Mouse (Mus musculus) kidney, adult 2 months (tissue): ENCODE data around the gene Katnal1. TPM values are rescaled to one million over a fixed set of nuclear protein-coding genes. Genes with fewer than 3 reads are reported as not detected.

Source experiments
- DNase-seq: peaks from one replicate; pipeline ENCODE4 v3.0.0; 2021
- H3K27ac ChIP-seq: fragments of 200-500 bp; 2 replicates; pipeline ENCODE4 v1.5.1; 2012; ENCODE audit warnings: low read depth, low read length, control low read depth, inconsistent platforms; ENCODE audit not compliant: insufficient read depth
- H3K27me3 ChIP-seq: fragments of 200-500 bp; replicated peaks from 2 replicates; pipeline ENCODE4 v1.6.1; 2012; ENCODE audit warnings: mild to moderate bottlenecking, moderate library complexity, low read length, inconsistent platforms; ENCODE audit not compliant: control insufficient read depth, insufficient read depth
- H3K36me3 ChIP-seq: fragments of 200-500 bp; 2 replicates; pipeline ENCODE4 v1.6.1; 2012; ENCODE audit warnings: mild to moderate bottlenecking, moderate library complexity, low read length, inconsistent platforms; ENCODE audit not compliant: control insufficient read depth, insufficient read depth
- H3K4me1 ChIP-seq: fragments of 200-500 bp; 2 replicates; pipeline ENCODE4 v1.6.1; 2011; ENCODE audit warnings: low read length; ENCODE audit not compliant: control insufficient read depth, insufficient read depth
- H3K4me3 ChIP-seq: fragments of 200-500 bp; 2 replicates; pipeline ENCODE4 v1.5.1; 2011; ENCODE audit warnings: mild to moderate bottlenecking, low read depth, low read length, control low read depth; ENCODE audit not compliant: insufficient read depth
- CTCF ChIP-seq: fragments of 200-500 bp; conservative IDR thresholded peaks from 2 replicates; pipeline ENCODE4 v1.5.1; 2011; ENCODE audit warnings: low read depth, mild to moderate bottlenecking, control low read depth, low read length, moderate library complexity, mixed read lengths; ENCODE audit not compliant: insufficient read depth, insufficient read length
- POLR2A ChIP-seq: fragments of 200-500 bp; IDR thresholded peaks from one replicate; pipeline ENCODE4 v1.6.1; 2011; ENCODE audit warnings: low read depth, low read length, control low read depth
- WGBS: fragments of 180-500 bp; shearing (Covaris S2); methylation state at CpG from one replicate; pipeline ENCODE4 v1.1.7; 2018; 5-methylcytosine and 5-hydroxymethylcytosine counted together
- polyA plus RNA-seq: library from polyadenylated mRNA; depleted of rRNA; stranded (reverse); fragments of >200 nt; gene quantifications from 2 replicates; pipeline ENCODE4 v1.2.3, GENCODE M21; 2012; rRNA removed

Gene Katnal1
- 6.6 and 7.5 TPM in 2 replicates for polyA plus RNA-seq

GRCm38 (mm10) chr5:148929116-148929449 is at the start of gene Katnal1:
Katnal1 (minus strand) TSS chr5:148929320.
- no peak for DNase-seq
- WGBS, result under 1% methylated on average over 16 of the region's 16 CpGs

GRCm38 (mm10) chr5:148978458-148979165 is 49.5 kb upstream of the Katnal1 start:
- peaks cover 21% of the 10 kb centered on the region for H3K4me1 ChIP-seq
- TF ChIP-seq CTCF (no peak), POLR2A (no peak)
- H3K4me3 ChIP-seq, result no peak overlapping the region
- peak overlapping the region; percentile 96 for H3K27ac ChIP-seq
- no peaks in the 10 kb centered on the region for H3K36me3 ChIP-seq
- WGBS, result 33% methylated on average over 18 of the region's 18 CpGs
- peak; percentile 95 for DNase-seq
- no peaks in the 10 kb centered on the region for H3K27me3 ChIP-seq

More at GRCm38 (mm10) chr5:148929116-148929449, at the start of gene Katnal1:
- TF ChIP-seq POLR2A, result no peak
- TF ChIP-seq CTCF, result no peak
- Histone ChIP-seq H3K4me1 (peaks cover 17% of the 10 kb centered on the region; the same call in 1 of the 2 replicates), H3K36me3 (no peaks in the 10 kb centered on the region), H3K4me3 (peak within 1 kb of the TSS; percentile 84), H3K27ac (peak within 1 kb of the TSS; percentile 84), H3K27me3 (no peaks in the 10 kb centered on the region)

- Histone ChIP-seq H3K36me3 (no peaks in the 10 kb centered on the region), H3K4me3 (no peak overlapping the region), H3K27me3 (no peaks in the 10 kb centered on the region), H3K27ac (peak overlapping the region; percentile 96), H3K4me1 (peaks cover 21% of the 10 kb centered on the region)
- TF ChIP-seq POLR2A (no peak), CTCF (no peak)
- 26% methylated on average over 14 of the region's 14 CpGs for WGBS
- DNase-seq, result peak; percentile 56
These were observed 48.8 kb upstream of the Katnal1 start for GRCm38 (mm10) chr5:148977698-148978457.

DNA sequence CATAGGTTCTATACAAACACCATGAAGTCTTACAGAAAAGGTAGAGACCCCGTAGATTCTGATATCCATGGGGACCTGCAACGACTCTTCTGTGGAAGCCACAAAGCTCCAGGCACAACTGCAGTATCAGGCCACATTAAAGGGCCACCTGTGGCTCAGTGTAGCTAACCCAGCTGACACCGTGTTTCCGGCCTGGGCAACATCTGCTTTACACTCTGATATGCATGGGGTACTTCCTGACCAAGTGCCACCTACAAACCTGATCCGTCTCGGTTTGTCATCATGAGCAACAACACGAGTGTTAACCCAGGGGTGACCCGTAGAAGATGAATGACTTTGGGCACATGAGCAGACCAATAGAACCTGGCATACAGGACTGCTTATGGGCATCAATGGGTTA is 47.8 kb upstream of the Katnal1 start:
- 84% methylated on average over 8 of the region's 8 CpGs for WGBS
- H3K27ac ChIP-seq, result no peak overlapping the region

DNA sequence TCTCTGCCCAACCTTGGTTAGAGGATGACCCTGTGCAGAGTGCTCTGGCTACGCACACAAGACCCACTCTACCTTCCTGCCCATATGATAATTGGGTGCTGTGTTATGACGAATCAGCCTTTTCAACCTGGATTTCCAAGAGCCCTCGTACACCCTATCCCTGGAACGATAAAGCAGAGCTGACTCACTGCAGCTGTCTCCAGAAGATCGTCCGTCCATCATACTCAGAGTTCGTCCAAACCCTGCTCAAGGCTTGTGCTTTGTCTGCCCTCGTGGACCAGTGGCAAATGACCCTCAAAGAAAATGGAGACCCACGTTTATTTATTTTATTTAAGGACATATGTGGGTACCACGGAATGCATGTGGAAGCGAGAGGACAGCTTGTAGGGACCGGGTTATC is 45.9 kb upstream of the Katnal1 start:
- no peak overlapping the region for H3K27ac ChIP-seq
- WGBS, result 97% methylated on average over 12 of the region's 12 CpGs

More for the DNA sequence above, 47.8 kb upstream of the Katnal1 start:
- peaks cover 21% of the 10 kb centered on the region for H3K4me1 ChIP-seq
- no peaks in the 10 kb centered on the region for H3K36me3 ChIP-seq
- no peaks in the 10 kb centered on the region for H3K27me3 ChIP-seq
- no peak for DNase-seq
- H3K4me3 ChIP-seq, result no peak overlapping the region
- TF ChIP-seq CTCF, result no peak
- no peak for TF ChIP-seq POLR2A

DNA sequence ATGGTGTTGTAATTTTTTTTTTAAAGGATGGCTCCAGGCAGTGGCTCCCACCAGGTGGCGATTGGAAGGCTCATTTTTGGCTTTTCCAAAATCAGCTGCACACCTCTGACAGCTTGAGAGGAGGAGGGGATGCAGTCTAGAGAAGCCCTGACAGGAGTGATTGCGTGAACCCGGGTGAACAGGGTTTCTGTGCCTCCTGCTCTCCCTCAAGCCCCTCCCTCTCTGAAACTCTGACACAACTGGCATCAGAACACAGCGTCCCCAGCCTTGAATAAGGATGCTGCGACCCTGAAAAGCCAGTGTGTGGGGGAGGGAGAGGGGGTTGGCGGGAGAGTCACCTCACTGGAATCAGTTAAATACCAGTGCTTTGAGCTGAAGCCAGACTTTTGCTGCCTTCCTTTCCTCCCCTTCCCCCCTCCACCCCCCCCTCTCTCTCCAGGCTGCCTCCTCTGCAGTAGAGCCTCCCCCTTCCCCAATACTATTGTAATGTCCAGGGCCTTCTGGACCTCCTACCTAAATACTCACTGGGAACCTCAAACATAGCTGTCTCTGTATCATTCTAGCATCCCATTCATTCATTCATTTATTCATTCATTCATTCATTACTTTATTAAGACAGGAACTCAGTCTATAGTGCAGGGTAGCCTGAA is 44.0 kb upstream of the Katnal1 start:
- Histone ChIP-seq H3K36me3 (no peaks in the 10 kb centered on the region), H3K4me1 (peaks cover 23% of the 10 kb centered on the region)

More for the DNA sequence above, 45.9 kb upstream of the Katnal1 start:
- Histone ChIP-seq H3K4me3 (no peak overlapping the region), H3K4me1 (peaks cover 21% of the 10 kb centered on the region), H3K36me3 (no peaks in the 10 kb centered on the region), H3K27me3 (no peaks in the 10 kb centered on the region)
- no peak for DNase-seq
- no peak for TF ChIP-seq CTCF

DNA sequence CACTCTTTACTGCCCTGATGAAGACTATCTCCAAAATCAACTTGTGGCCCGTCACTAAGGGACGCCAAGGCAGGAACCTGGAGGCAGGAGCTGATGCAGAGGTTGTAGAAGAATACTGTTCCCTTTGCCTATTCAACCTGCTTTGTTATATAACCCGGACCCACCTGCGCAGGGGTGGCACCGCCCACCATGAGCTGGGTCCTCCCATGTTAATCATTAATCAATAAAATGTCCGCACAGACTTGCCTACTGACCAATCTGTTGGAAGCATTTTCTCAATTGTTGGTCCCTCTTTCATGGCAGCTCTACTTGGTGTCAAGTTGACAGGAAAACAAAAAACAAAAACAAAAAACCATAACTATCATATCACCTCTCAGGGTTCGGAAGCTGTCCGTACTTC is 43.0 kb upstream of the Katnal1 start:
- peak; percentile 60 for DNase-seq
- peaks cover 18% of the 10 kb centered on the region for H3K4me1 ChIP-seq
- H3K4me3 ChIP-seq, result no peak overlapping the region
- 62% methylated on average over 8 of the region's 8 CpGs for WGBS
- H3K27ac ChIP-seq, result no peak overlapping the region; the same call in 1 of the 2 replicates
- no peaks in the 10 kb centered on the region for H3K36me3 ChIP-seq
- no peak for TF ChIP-seq CTCF
- no peaks in the 10 kb centered on the region for H3K27me3 ChIP-seq

More for the DNA sequence above, 44.0 kb upstream of the Katnal1 start:
- no peak for TF ChIP-seq CTCF
- Histone ChIP-seq H3K27ac (no peak overlapping the region), H3K27me3 (no peaks in the 10 kb centered on the region), H3K4me3 (no peak overlapping the region)
- no peak for DNase-seq
- WGBS, result 26% methylated on average over 6 of the region's 6 CpGs
